Mouse (Mus musculus) heart, postnatal 0 days (tissue): ENCODE measurements around the gene B3glct. TPM values are rescaled to one million over a fixed set of nuclear protein-coding genes. Genes with fewer than 3 reads are reported as not detected.

Source experiments
- ATAC-seq: fragments of 200-750 bp; cut with Nextera tagmentation; 2 replicates; pipeline ENCODE4 v1.8.0; 2017; ENCODE audit warnings: low read depth, moderate number of reproducible peaks, moderate library complexity; ENCODE audit not compliant: insufficient read depth
- DNase-seq: peaks from one replicate; pipeline ENCODE4 v3.0.0-alpha.2; 2016; ENCODE audit warnings: low spot score
- H3K27ac ChIP-seq: fragments of 300-500 bp; sonication (generic); 2 replicates; pipeline ENCODE4 v1.5.1; 2014; ENCODE audit warnings: low read depth, mild to moderate bottlenecking
- H3K27me3 ChIP-seq: fragments of 300-500 bp; sonication (generic); 2 replicates; pipeline ENCODE4 v1.6.1; 2014; ENCODE audit warnings: low read length, mixed read lengths; ENCODE audit not compliant: control insufficient read depth, insufficient read depth
- H3K36me3 ChIP-seq: fragments of 300-500 bp; sonication (generic); replicated peaks from 2 replicates; pipeline ENCODE4 v1.6.1; 2014; ENCODE audit warnings: low read length, mixed read lengths; ENCODE audit not compliant: control insufficient read depth, insufficient read depth
- H3K4me1 ChIP-seq: fragments of 300-500 bp; sonication (generic); 2 replicates; pipeline ENCODE4 v1.6.1; 2014; ENCODE audit warnings: antibody characterized with exemption; ENCODE audit not compliant: control insufficient read depth, insufficient read depth
- H3K4me2 ChIP-seq: fragments of 300-500 bp; sonication (generic); 2 replicates; pipeline ENCODE4 v1.6.1; 2014; ENCODE audit warnings: low read depth, mild to moderate bottlenecking, low read length, moderate library complexity
- H3K4me3 ChIP-seq: fragments of 300-500 bp; sonication (generic); 2 replicates; pipeline ENCODE4 v1.5.1; 2014; ENCODE audit warnings: low read depth, low read length
- H3K9ac ChIP-seq: fragments of 300-500 bp; sonication (generic); replicated peaks from 2 replicates; pipeline ENCODE4 v1.6.1; 2014; ENCODE audit warnings: low read depth, low read length, mixed read lengths
- H3K9me3 ChIP-seq: fragments of 300-500 bp; sonication (generic); replicated peaks from 2 replicates; pipeline ENCODE4 v1.6.1; 2016; ENCODE audit warnings: low read length; ENCODE audit not compliant: control insufficient read depth
- CTCF ChIP-seq: IDR thresholded peaks from 2 replicates; pipeline ENCODE4 v1.5.1; 2016; ENCODE audit warnings: antibody characterized with exemption, control low read depth, low read depth
- EP300 ChIP-seq: IDR thresholded peaks from 2 replicates; pipeline ENCODE4 v1.6.1; 2016; ENCODE audit warnings: antibody characterized with exemption, low read depth
- WGBS: fragments of 180-500 bp; shearing (Covaris S2); extraction: QIAGEN DNeasy Blood & Tissue Kit; methylation state at CpG from one replicate; pipeline ENCODE4 v1.1.7; 2014; 5-methylcytosine and 5-hydroxymethylcytosine counted together
- polyA plus RNA-seq: library from polyadenylated mRNA; unstranded; fragments of >200 nt; fragmentation: Nextera tagmentation; extraction: Ambion mirVana; gene quantifications from 2 replicates; pipeline ENCODE4 v1.2.1, GENCODE M21; 2015
- total RNA-seq: library from RNA; depleted of rRNA; stranded (reverse); fragments of >200 nt; gene quantifications from 2 replicates; pipeline ENCODE4 v1.2.3, GENCODE M21; 2014; ENCODE audit warnings: low replicate concordance

Gene B3glct
- total and polyA plus RNA-seq, 2 experiments from 2014 or later: 5.7 to 12.2 TPM

DNA sequence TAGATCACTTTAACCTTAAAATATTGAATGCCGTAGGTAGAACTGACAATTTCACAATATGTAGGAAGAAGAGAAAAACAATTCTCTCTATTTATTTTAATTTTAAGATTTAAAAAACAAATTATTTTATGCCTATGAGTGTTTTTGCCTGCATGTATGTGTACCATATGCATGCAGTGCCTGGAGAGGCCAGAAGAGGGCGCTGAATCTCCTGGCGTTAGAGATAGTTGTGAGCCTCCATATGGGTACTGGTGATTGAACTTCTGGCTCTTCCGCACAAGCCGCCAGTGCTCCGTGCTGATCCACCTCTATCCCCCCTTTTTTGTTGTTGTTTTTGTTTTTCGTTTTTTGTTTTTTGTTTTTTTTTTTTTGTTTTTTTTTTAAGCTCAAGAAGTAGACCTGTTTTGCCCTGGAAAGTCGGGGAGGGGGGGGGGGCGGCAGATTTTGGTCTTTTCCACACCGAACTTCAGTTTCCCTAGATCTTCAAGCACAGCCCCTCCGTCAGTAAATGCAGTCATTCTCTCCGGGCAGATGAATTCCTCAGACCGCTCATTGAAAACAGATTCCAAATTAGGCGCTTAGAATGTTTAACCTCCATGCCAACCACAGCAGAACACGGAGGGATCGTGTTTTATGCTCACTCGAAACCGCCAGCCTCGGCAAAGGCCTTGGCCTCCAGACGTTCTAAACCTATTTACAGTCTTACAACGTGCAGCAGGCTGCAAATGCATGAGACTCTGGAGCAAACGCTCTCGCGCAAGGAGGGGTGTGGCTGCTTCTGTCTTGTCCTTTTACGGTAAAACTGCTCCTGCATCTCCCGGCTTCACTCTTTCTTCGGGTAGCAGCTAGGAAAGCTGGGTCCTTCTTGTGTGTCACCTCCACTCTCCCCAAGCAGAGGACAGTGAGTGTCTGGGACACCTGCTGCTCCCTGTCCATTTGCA, 70.9 kb downstream of the B3glct start:
- WGBS: 81% methylated on average over 27 of the region's 27 CpGs
- Histone ChIP-seq H3K4me2 (no peak overlapping the region), H3K36me3 (no peaks in the 10 kb centered on the region), H3K9ac (no peak overlapping the region), H3K4me3 (no peak overlapping the region), H3K27ac (no peak overlapping the region), H3K27me3 (no peaks in the 10 kb centered on the region), H3K9me3 (0 out of 2 replicates have a peak, but pooled peaks cover 2% of the 10 kb centered on the region), H3K4me1 (no peaks in the 10 kb centered on the region)
- TF ChIP-seq EP300: no peak
- no peak for TF ChIP-seq CTCF
- ATAC-seq (no peak), DNase-seq (no peak)

DNA sequence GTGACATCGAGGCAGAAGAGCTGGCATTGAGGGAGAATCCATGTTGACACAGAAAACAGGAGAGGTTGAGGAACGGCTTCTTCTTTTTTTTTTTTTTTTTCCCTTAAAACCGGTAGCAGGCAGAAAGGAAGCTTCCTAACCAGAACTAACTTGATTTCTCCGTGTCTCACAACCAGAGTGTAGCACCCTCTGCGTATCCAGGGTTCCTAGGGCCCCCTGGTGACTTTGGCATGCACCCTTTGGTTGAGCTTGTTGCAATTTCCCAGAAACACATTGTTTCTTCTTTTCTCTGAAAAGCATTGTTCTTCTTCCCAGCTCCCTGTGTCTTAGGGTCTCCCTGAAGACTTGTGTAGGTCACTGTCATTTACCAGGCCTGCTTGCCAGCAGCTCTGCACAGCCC, 73.8 kb downstream of the B3glct start:
- no peak overlapping the region for H3K27ac ChIP-seq
- H3K4me1 ChIP-seq: no peaks in the 10 kb centered on the region
- no peak overlapping the region for H3K4me2 ChIP-seq
- 0 out of 2 replicates have a peak, but pooled peaks cover 2% of the 10 kb centered on the region for H3K9me3 ChIP-seq
- WGBS: 65% methylated on average over 5 of the region's 5 CpGs
- no peak for DNase-seq
- no peak overlapping the region for H3K4me3 ChIP-seq
- ATAC-seq: no peak
- H3K36me3 ChIP-seq: no peaks in the 10 kb centered on the region
- no peaks in the 10 kb centered on the region for H3K27me3 ChIP-seq
- H3K9ac ChIP-seq: no peak overlapping the region
- TF ChIP-seq CTCF: no peak
- TF ChIP-seq EP300: no peak

DNA sequence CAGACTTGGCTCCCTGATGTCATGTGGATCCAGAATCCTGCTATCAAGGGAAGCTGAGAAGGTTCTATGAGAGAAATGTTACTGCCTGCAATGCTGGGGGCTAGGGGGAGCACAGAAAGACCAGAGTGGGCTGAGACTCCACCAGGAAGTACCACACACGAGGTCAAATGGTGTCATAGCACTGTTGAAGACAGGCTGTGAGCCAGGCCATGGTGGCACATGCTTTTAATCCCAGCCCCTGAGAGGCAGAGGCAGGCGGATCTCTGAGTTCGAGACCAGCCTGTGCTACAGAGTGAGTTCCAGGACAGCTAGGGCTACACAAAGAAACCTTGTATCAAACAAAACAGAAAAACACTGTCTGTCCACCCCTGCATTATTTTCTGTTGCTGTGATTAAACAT, 75.0 kb downstream of the B3glct start:
- ATAC-seq: no peak
- 85% methylated on average over 3 of the region's 3 CpGs for WGBS
- Histone ChIP-seq H3K9ac (no peak overlapping the region), H3K4me1 (no peaks in the 10 kb centered on the region), H3K36me3 (no peaks in the 10 kb centered on the region; the same call in 1 of the 2 replicates), H3K9me3 (0 out of 2 replicates have a peak, but pooled peaks cover 4% of the 10 kb centered on the region), H3K27me3 (no peaks in the 10 kb centered on the region), H3K4me3 (no peak overlapping the region), H3K4me2 (no peak overlapping the region), H3K27ac (no peak overlapping the region)
- TF ChIP-seq CTCF: no peak
- no peak for TF ChIP-seq EP300
- no peak for DNase-seq

DNA sequence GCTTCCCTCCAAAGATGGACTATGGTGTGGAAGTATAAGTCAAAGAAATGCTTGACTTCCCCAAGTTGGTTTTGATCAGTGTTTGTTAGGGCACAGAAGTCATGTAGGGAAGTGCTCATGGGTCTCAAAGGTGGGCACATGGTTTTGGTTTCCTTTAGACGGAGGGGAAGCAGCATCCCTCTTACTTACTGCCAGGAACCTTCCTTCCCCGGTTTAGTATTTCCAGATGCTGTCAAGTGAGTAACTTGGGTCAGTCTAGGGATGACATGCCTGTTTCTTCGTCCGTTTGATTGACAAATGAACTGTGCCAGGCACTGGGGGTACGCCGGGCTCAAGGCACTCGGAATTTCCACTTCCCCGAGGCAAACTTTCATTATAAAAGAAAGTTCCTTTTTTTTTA, 89.1 kb downstream of the B3glct start:
- no peaks in the 10 kb centered on the region for H3K9me3 ChIP-seq
- no peaks in the 10 kb centered on the region for H3K4me1 ChIP-seq
- TF ChIP-seq CTCF (no peak), EP300 (no peak)
- H3K4me2 ChIP-seq: no peak overlapping the region
- H3K9ac ChIP-seq: no peak overlapping the region
- H3K27me3 ChIP-seq: no peaks in the 10 kb centered on the region
- H3K36me3 ChIP-seq: no peaks in the 10 kb centered on the region
- no peak for DNase-seq
- H3K27ac ChIP-seq: no peak overlapping the region
- no peak overlapping the region for H3K4me3 ChIP-seq
- WGBS: 73% methylated on average over 8 of the region's 8 CpGs
- ATAC-seq: no peak

DNA sequence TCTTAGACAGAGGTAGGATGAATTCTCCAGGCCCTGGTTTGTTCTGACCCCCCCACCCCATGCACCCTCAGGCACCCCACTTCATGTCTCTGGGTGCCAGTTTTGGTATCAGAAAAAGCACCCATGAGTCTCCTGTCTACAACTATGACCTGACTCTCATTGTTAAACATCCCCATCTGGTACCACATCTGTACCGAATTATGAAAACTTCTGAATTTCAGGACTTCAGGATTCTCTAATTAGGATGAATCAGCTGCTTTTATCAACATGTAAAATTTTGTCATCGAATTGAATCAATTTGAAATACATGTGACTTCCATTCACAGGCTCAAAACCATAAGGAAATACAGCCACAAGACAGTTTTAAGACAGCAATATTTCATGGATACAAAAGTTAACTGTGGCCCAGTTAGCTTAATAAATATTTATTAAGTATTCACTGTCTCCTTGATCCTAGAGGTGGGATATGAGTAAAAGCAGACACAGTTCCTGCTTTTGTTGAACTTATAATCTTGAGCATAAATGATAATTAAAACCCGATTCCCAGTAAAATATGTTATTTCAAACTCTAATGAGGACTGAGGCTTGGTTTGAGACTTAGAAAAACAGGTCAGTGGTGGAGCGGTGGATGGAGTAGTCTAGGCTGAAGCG, 89.7 kb downstream of the B3glct start:
- no peak for ATAC-seq
- Histone ChIP-seq H3K4me3 (no peak overlapping the region), H3K27me3 (no peaks in the 10 kb centered on the region), H3K27ac (no peak overlapping the region), H3K9ac (no peak overlapping the region), H3K9me3 (no peaks in the 10 kb centered on the region), H3K36me3 (no peaks in the 10 kb centered on the region), H3K4me1 (no peaks in the 10 kb centered on the region), H3K4me2 (no peak overlapping the region)
- no peak for DNase-seq
- no peak for TF ChIP-seq EP300
- WGBS: 81% methylated on average over 5 of the region's 5 CpGs
